Mouse (Mus musculus): ENCODE results near the gene Gpr132.

Gpr132 gene

GRCm38 (mm10) chr12:112868178-112869087, at the start of gene Gpr132:
Gene Gpr132 (minus strand): TSS chr12:112868228.
- DNase-seq (ENCODE audit: low read depth, low spot score): no peak

- no peak for DNase-seq (ENCODE audit: low read depth, low spot score)
Measured at GRCm38 (mm10) chr12:112917486-112917885, 49.5 kb upstream of the Gpr132 start.

- no peak for DNase-seq (ENCODE audit: low read depth, low spot score)
Measured at GRCm38 (mm10) chr12:112916698-112917400, 48.8 kb upstream of the Gpr132 start.

GRCm38 (mm10) chr12:112915587-112915986, 47.6 kb upstream of the Gpr132 start:
- no peak for DNase-seq (ENCODE audit: low read depth, low spot score)

- no peak for DNase-seq (ENCODE audit: low read depth, low spot score)
Measured at GRCm38 (mm10) chr12:112914527-112914926, 46.5 kb upstream of the Gpr132 start.

- no peak for DNase-seq (ENCODE audit: low read depth, low spot score)
Measured at GRCm38 (mm10) chr12:112912951-112913745, 45.1 kb upstream of the Gpr132 start.

- no peak for DNase-seq (ENCODE audit: low read depth, low spot score)
Measured at GRCm38 (mm10) chr12:112911701-112912100, 43.7 kb upstream of the Gpr132 start.

- no peak for DNase-seq (ENCODE audit: low read depth, low spot score)
Measured at GRCm38 (mm10) chr12:112908991-112909390, 41.0 kb upstream of the Gpr132 start.

- no peak for DNase-seq (ENCODE audit: low read depth, low spot score)
Measured at GRCm38 (mm10) chr12:112905001-112905400, 37.0 kb upstream of the Gpr132 start.

GRCm38 (mm10) chr12:112903941-112904340, 35.9 kb upstream of the Gpr132 start:
- no peak for DNase-seq (ENCODE audit: low read depth, low spot score)

GRCm38 (mm10) chr12:112900641-112901040, 32.6 kb upstream of the Gpr132 start:
- DNase-seq (ENCODE audit: low read depth, low spot score): peak; percentile 83

GRCm38 (mm10) chr12:112898960-112899359, 30.9 kb upstream of the Gpr132 start:
- no peak for DNase-seq (ENCODE audit: low read depth, low spot score)

- DNase-seq (ENCODE audit: low read depth, low spot score): no peak
Measured at GRCm38 (mm10) chr12:112898351-112898750, 30.3 kb upstream of the Gpr132 start.

- no peak for DNase-seq (ENCODE audit: low read depth, low spot score)
Measured at GRCm38 (mm10) chr12:112897522-112898212, 29.6 kb upstream of the Gpr132 start.

GRCm38 (mm10) chr12:112894969-112895368, 26.9 kb upstream of the Gpr132 start:
- DNase-seq (ENCODE audit: low read depth, low spot score): no peak

- DNase-seq (ENCODE audit: low read depth, low spot score): no peak
Measured at GRCm38 (mm10) chr12:112894303-112894884, 26.4 kb upstream of the Gpr132 start.

- no peak for DNase-seq (ENCODE audit: low read depth, low spot score)
Measured at GRCm38 (mm10) chr12:112885465-112885864, 17.4 kb upstream of the Gpr132 start.

GRCm38 (mm10) chr12:112881301-112881815, 13.3 kb upstream of the Gpr132 start:
- no peak for DNase-seq (ENCODE audit: low read depth, low spot score)

- no peak for DNase-seq (ENCODE audit: low read depth, low spot score)
Measured at GRCm38 (mm10) chr12:112880661-112881060, 12.6 kb upstream of the Gpr132 start.

- no peak for DNase-seq (ENCODE audit: low read depth, low spot score)
Measured at GRCm38 (mm10) chr12:112879731-112880130, 11.7 kb upstream of the Gpr132 start.

- DNase-seq (ENCODE audit: low read depth, low spot score): no peak
Measured at GRCm38 (mm10) chr12:112877607-112878020, 9.6 kb upstream of the Gpr132 start.
